Mouse (Mus musculus) liver, embryonic 14.5 days (tissue): ENCODE measurements around the gene Tdp1.

Experiments used
- CTCF ChIP-seq: IDR thresholded peaks from 2 replicates; pipeline ENCODE4 v1.5.1; 2016; ENCODE audit warnings: antibody characterized with exemption, low read depth, control low read depth
- EP300 ChIP-seq: IDR thresholded peaks from 2 replicates; pipeline ENCODE4 v1.6.1; 2016; ENCODE audit warnings: antibody characterized with exemption, low read depth

DNA sequence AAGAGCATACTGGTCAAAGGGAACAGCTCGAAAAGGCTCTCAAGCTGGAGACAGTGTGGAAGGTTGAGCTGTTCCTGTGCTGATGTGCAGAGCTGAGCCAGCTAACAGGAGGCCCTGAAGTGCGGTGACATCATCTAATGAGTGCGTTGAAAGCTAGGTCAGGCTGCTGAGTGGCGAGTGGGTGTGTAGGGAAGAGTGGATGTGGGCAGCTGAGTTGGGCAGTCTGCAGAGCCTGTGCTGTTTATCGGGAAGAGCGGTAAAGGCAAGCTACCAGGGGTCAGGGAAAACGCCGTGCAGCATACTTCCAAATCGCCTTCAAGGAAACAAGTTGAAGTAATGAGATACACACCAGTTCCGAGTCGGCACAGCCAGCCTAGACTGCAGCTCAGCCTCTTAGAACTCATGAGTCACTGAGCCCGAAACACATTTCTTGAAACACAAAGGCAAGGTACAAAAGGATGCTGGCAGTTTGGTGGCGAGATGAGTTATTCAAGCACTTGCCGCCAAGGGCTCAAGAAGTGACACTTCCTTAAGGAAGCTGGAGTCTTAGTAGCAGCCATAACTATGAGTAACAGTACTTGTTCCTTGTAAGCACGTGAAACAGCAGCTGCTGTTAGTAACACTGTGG is 33.6 kb downstream of the Tdp1 start:
- TF ChIP-seq CTCF, result no peak
- TF ChIP-seq EP300, result no peak
